Mouse (Mus musculus) adrenal gland, postnatal 4 days (tissue): ENCODE measurements around the gene Ifit2. TPM values are rescaled to one million over a fixed set of nuclear protein-coding genes. Genes with fewer than 3 reads are reported as not detected.
"Not testable (repeated sequence)": the region's sequence is repeated elsewhere in the genome, so short reads cannot be mapped to it uniquely, and the experiment has no call there.

Source experiments
- DNase-seq, 2 experiments: peaks; one replicate each; pipeline ENCODE4 v3.0.0; 2021 to 2022; ENCODE audit warnings: low spot score in 2 of 2, mixed read lengths in 2 of 2
- total RNA-seq, 2 experiments: library from RNA; stranded (reverse); gene quantifications; 2 replicates each; pipeline ENCODE4 v1.2.3; 2021

Gene Ifit2
- total RNA-seq, 2 experiments from 2014 or later = 4.2 to 5.5 TPM

- DNase-seq = no peak
These were observed 43.0 kb downstream of the Ifit2 start for GRCm38 (mm10) chr19:34593456-34593855.

DNA sequence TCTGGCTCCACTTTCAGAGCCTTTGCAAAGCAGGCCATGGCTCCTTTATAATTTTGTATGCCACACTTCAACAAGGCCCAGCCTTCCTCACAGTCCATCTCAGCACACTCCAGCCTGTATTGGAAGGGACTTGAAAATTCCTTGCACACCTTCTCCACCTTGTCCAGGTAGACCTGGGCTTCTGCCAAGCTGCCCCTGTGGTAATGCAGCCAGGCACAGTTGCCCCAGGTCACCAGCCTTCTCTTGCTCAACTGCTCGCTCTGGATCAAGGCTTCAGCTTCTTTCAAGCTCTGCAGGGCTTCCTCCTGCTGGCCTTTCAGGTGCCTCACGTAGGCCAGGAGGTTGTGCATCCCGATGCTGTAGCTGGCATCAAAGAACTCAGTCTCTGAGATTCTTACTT, 44.0 kb downstream of the Ifit2 start:
- not testable (repeated sequence) for DNase-seq

- no peak for DNase-seq
These were observed 46.3 kb downstream of the Ifit2 start for GRCm38 (mm10) chr19:34596811-34597210.

GRCm38 (mm10) chr19:34598341-34598740, 47.8 kb downstream of the Ifit2 start:
- no peak for DNase-seq

- not testable (repeated sequence) for DNase-seq
These were observed 48.8 kb downstream of the Ifit2 start for GRCm38 (mm10) chr19:34599250-34599649.

- DNase-seq = not testable (repeated sequence)
These were observed 51.4 kb downstream of the Ifit2 start, which contains the start of gene Ifit1bl1 for GRCm38 (mm10) chr19:34601888-34602287. Ifit1bl1 (minus strand) TSS chr19:34601956.

DNA sequence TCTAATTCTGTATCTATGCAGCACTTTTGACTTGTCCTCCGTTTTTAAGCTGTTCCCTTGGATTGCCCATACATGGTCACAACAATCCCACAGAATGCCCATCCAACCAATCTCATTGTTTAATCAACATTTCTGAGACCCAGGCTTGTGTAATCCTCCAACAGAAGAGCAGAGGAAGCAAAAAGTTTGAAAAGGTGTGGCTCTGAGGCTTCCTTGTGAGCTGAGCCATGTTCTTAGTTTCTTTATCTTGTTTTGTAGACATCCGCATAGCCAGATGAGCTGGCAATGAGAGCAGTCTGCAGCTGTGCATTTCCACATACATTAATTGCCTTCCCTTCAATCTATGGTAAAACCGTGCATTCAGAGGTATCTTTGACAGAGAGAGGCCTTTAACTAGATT, 55.0 kb downstream of the Ifit2 start:
- DNase-seq = no peak

- DNase-seq = not testable (repeated sequence)
These were observed 57.0 kb downstream of the Ifit2 start, which contains the start of gene Ifit3b for GRCm38 (mm10) chr19:34607237-34608051. Ifit3b (plus strand) TSS chr19:34607970.

DNA sequence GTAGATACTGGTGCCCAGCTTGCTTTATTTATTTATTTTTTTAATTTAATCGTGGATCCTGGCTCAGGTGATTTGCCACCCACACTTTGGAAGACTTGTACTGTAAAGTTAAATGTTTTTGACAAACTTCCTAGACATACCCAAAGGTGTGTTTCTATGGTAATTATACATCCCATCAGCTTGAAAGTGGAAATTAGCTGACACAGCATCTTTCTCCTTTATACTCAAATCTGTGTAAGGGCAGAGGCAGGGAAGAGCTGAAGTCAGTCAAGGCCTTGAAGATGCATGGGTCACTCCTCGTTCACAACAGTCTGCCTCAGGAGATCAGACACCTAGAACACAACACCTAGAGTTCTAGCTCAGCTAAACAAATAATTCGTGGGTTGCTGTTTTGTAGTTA, 59.6 kb downstream of the Ifit2 start:
- DNase-seq = not testable (repeated sequence)

DNA sequence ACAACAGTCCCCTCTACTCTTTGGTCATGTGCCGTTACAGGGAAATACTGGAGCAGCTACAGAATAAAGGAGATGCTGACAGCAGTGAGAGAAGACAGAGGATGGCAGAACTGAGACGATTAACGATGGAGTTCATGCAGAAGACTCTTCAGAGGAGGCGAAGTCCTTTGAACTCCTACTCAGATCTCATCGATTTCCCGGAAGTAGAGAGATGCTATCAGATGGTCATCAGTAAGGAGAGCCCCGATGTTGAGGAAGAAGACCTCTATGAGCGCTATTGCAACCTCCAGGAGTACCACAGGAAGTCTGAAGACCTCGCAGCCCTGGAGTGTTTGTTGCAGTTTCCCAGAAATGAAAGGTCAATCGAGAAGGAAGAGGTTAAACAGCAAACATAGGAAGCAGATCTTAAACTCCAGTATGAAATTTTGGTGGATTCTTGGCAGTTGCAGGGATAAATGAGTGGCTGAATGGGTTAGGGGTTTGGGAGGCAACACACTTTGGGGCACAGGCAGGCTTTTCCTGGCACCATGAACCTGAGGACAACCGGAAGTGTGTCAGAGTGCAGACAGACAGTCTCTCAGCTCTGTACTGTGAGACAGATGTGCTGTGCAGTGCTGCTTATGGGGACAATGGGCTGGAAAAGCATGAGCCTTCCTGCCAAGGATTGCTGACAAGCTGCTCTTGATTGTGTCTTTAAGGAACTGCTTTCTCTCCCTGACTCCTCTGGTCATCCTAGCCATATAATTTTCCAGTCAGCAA, 61.9 kb downstream of the Ifit2 start:
- DNase-seq = not testable (repeated sequence)

- no peak for DNase-seq
These were observed 70.4 kb downstream of the Ifit2 start for GRCm38 (mm10) chr19:34620871-34621270.

DNA sequence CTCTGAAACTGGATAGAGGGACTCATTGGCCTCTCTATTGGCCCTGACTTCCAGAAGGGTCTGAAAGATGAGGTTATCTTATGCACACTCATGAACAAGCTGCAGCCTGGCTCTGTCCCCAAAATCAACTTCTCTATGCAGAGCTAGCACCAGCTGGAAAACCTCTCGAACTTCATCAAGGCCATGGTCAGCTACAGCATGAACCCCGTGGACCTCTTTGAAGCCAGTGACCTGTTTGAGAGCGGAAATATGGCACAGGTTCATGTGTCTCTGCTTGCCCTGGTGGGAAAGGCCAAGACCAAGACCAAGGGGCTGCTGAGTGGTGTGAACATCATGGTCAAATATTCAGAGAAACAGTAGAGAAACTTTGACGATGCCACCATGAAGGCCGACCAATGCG, 73.3 kb downstream of the Ifit2 start:
- DNase-seq = no peak

DNA sequence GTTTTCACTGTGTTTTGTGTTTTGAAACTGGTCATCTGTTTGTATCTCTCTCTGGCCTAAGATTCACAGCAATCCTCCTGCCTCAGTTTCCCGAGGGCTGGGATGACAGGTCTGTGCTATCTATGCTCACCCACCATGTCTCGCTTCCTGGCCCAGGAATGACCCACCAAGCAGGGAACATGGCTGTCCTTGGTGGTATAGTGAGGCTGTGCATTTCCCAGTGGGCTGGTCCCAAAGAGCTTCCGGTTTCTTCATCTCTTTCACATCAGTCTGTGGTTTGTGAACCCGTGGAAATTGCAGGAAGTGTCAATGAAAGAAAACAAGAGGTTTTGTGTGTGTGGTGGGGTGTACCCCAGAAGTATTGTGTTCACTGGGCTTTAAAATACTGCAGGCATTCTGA, 74.2 kb downstream of the Ifit2 start:
- no peak for DNase-seq

Other genes with a start within 250 kb of the Ifit2 start
- gene Ch25h, start 75.5 kb upstream of the Ifit2 start, total RNA-seq = not detected
- gene Lipa, start 23.2 kb upstream of the Ifit2 start, total RNA-seq = 100 to 1,000 TPM; 118 to 120 TPM
- gene Ifit3, start 32.8 kb downstream of the Ifit2 start, total RNA-seq = 1 to 10 TPM; 3.9 to 4.2 TPM
- under 1 TPM; 0.56 to 0.68 TPM for gene Ifit1bl1, start 51.3 kb downstream of the Ifit2 start, total RNA-seq
- 1 to 10 TPM; 1.5 to 2.0 TPM for gene Ifit3b, start 57.3 kb downstream of the Ifit2 start, total RNA-seq
- gene Ifit1bl2, start 90.0 kb downstream of the Ifit2 start, total RNA-seq = under 1 TPM in 1 of 2 experiments, not detected in 1; 0.20 TPM
- gene Ifit1, start 90.2 kb downstream of the Ifit2 start, total RNA-seq = 1 to 10 TPM; 1.2 to 1.7 TPM
- 10 to 100 TPM in 1 of 2 experiments, 1 to 10 TPM in 1; 5.9 to 10.2 TPM for gene Slc16a12, start 196.6 kb downstream of the Ifit2 start, total RNA-seq